Mouse (Mus musculus): ENCODE measurements around the gene Nr1h2. TPM values are rescaled to one million over a fixed set of nuclear protein-coding genes. Genes with fewer than 3 reads are reported as not detected.

Nr1h2 gene
- polyA plus RNA-seq, 1 experiment = 136 TPM

- no peaks in the 10 kb centered on the region for H3K36me3 ChIP-seq (ENCODE audit: control insufficient read depth, insufficient read depth, low read length)
- no peak for TF ChIP-seq CTCF (conservative IDR thresholded peaks at IDR 0.05; ENCODE audit: insufficient read depth, insufficient read length, low read depth, low read length)
- TF ChIP-seq POLR2A (IDR thresholded peaks at IDR 0.05; ENCODE audit: low read depth, low read length) = no peak
- peaks cover 7% of the 10 kb centered on the region; the same call in 1 of the 2 replicates for H3K4me1 ChIP-seq (ENCODE audit: control insufficient read depth, insufficient read depth, low read length)
- no peaks in the 10 kb centered on the region for H3K27me3 ChIP-seq (replicated peaks; ENCODE audit: control insufficient read depth, insufficient read depth, low read length)
- WGBS = under 1% methylated on average over 80 of the region's 80 CpGs
- H3K4me3 ChIP-seq (ENCODE audit: insufficient read depth, low read depth, low read length) = peak within 1 kb of the TSS; percentile 62
- peak; percentile 98 for DNase-seq
- peak within 1 kb of the TSS; percentile 67; the same call in 1 of the 2 replicates for H3K27ac ChIP-seq (ENCODE audit: insufficient read depth, low read depth, low read length)
Observed at GRCm38 (mm10) chr7:44590402-44591347, 36.9 kb upstream of the Nr1h2 start, which contains the start of gene Kcnc3. Gene Kcnc3 (plus strand): TSS chr7:44590664.

- Histone ChIP-seq H3K27ac (ENCODE audit: insufficient read depth, low read depth, low read length) (no peak overlapping the region), H3K4me3 (ENCODE audit: insufficient read depth, low read depth, low read length) (peak overlapping the region; percentile 55), H3K27me3 (replicated peaks; ENCODE audit: control insufficient read depth, insufficient read depth, low read length) (no peaks in the 10 kb centered on the region), H3K36me3 (ENCODE audit: control insufficient read depth, insufficient read depth, low read length) (no peaks in the 10 kb centered on the region), H3K4me1 (ENCODE audit: control insufficient read depth, insufficient read depth, low read length) (peaks cover 7% of the 10 kb centered on the region; the same call in 1 of the 2 replicates)
- peak; percentile 63 for DNase-seq
- WGBS = 9% methylated on average over 13 of the region's 13 CpGs
- TF ChIP-seq POLR2A (IDR thresholded peaks at IDR 0.05; ENCODE audit: low read depth, low read length) (no peak), CTCF (conservative IDR thresholded peaks at IDR 0.05; ENCODE audit: insufficient read depth, insufficient read length, low read depth, low read length) (no peak)
Observed at GRCm38 (mm10) chr7:44589946-44590345, 36.2 kb upstream of the Nr1h2 start.

GRCm38 (mm10) chr7:44589149-44589548 is 35.4 kb upstream of the Nr1h2 start:
- Histone ChIP-seq H3K27me3 (replicated peaks; ENCODE audit: control insufficient read depth, insufficient read depth, low read length) (no peaks in the 10 kb centered on the region), H3K27ac (ENCODE audit: insufficient read depth, low read depth, low read length) (no peak overlapping the region), H3K36me3 (ENCODE audit: control insufficient read depth, insufficient read depth, low read length) (no peaks in the 10 kb centered on the region), H3K4me3 (ENCODE audit: insufficient read depth, low read depth, low read length) (peak overlapping the region; percentile 49), H3K4me1 (ENCODE audit: control insufficient read depth, insufficient read depth, low read length) (peaks cover 7% of the 10 kb centered on the region; the same call in 1 of the 2 replicates)
- WGBS = under 1% methylated on average over 33 of the region's 33 CpGs
- TF ChIP-seq CTCF (conservative IDR thresholded peaks at IDR 0.05; ENCODE audit: insufficient read depth, insufficient read length, low read depth, low read length) (no peak), POLR2A (IDR thresholded peaks at IDR 0.05; ENCODE audit: low read depth, low read length) (no peak)
- peak; percentile 95 for DNase-seq

- H3K4me1 ChIP-seq (ENCODE audit: control insufficient read depth, insufficient read depth, low read length) = peaks cover 7% of the 10 kb centered on the region; the same call in 1 of the 2 replicates
- TF ChIP-seq POLR2A (IDR thresholded peaks at IDR 0.05; ENCODE audit: low read depth, low read length) (no peak), CTCF (conservative IDR thresholded peaks at IDR 0.05; ENCODE audit: insufficient read depth, insufficient read length, low read depth, low read length) (no peak)
- H3K4me3 ChIP-seq (ENCODE audit: insufficient read depth, low read depth, low read length) = no peak overlapping the region
- no peaks in the 10 kb centered on the region for H3K27me3 ChIP-seq (replicated peaks; ENCODE audit: control insufficient read depth, insufficient read depth, low read length)
- DNase-seq = no peak
- H3K36me3 ChIP-seq (ENCODE audit: control insufficient read depth, insufficient read depth, low read length) = no peaks in the 10 kb centered on the region
- WGBS = 20% methylated on average over 12 of the region's 12 CpGs
- H3K27ac ChIP-seq (ENCODE audit: insufficient read depth, low read depth, low read length) = no peak overlapping the region
Observed at GRCm38 (mm10) chr7:44588338-44588737, 34.6 kb upstream of the Nr1h2 start.

- 53% methylated on average over 6 of the region's 6 CpGs for WGBS
- H3K4me1 ChIP-seq (ENCODE audit: control insufficient read depth, insufficient read depth, low read length) = peaks cover 7% of the 10 kb centered on the region; the same call in 1 of the 2 replicates
- TF ChIP-seq POLR2A (IDR thresholded peaks at IDR 0.05; ENCODE audit: low read depth, low read length) = no peak
- no peak for TF ChIP-seq CTCF (conservative IDR thresholded peaks at IDR 0.05; ENCODE audit: insufficient read depth, insufficient read length, low read depth, low read length)
Observed at GRCm38 (mm10) chr7:44587676-44588075, 33.9 kb upstream of the Nr1h2 start.

GRCm38 (mm10) chr7:44586930-44587329 is 33.2 kb upstream of the Nr1h2 start:
- no peak for TF ChIP-seq POLR2A (IDR thresholded peaks at IDR 0.05; ENCODE audit: low read depth, low read length)
- no peak for TF ChIP-seq CTCF (conservative IDR thresholded peaks at IDR 0.05; ENCODE audit: insufficient read depth, insufficient read length, low read depth, low read length)
- Histone ChIP-seq H3K27me3 (replicated peaks; ENCODE audit: control insufficient read depth, insufficient read depth, low read length) (no peaks in the 10 kb centered on the region), H3K4me3 (ENCODE audit: insufficient read depth, low read depth, low read length) (no peak overlapping the region), H3K4me1 (ENCODE audit: control insufficient read depth, insufficient read depth, low read length) (peaks cover 7% of the 10 kb centered on the region; the same call in 1 of the 2 replicates), H3K36me3 (ENCODE audit: control insufficient read depth, insufficient read depth, low read length) (no peaks in the 10 kb centered on the region), H3K27ac (ENCODE audit: insufficient read depth, low read depth, low read length) (no peak overlapping the region)
- no peak for DNase-seq
- WGBS = 5% methylated on average over 18 of the region's 18 CpGs

More at GRCm38 (mm10) chr7:44587676-44588075, 33.9 kb upstream of the Nr1h2 start:
- Histone ChIP-seq H3K4me3 (ENCODE audit: insufficient read depth, low read depth, low read length) (no peak overlapping the region), H3K27ac (ENCODE audit: insufficient read depth, low read depth, low read length) (no peak overlapping the region), H3K27me3 (replicated peaks; ENCODE audit: control insufficient read depth, insufficient read depth, low read length) (no peaks in the 10 kb centered on the region), H3K36me3 (ENCODE audit: control insufficient read depth, insufficient read depth, low read length) (no peaks in the 10 kb centered on the region)
- DNase-seq = no peak

- Histone ChIP-seq H3K4me3 (ENCODE audit: insufficient read depth, low read depth, low read length) (no peak overlapping the region), H3K4me1 (ENCODE audit: control insufficient read depth, insufficient read depth, low read length) (peaks cover 7% of the 10 kb centered on the region; the same call in 1 of the 2 replicates)
- WGBS = 17% methylated on average over 19 of the region's 19 CpGs
Observed at GRCm38 (mm10) chr7:44586518-44586917, 32.8 kb upstream of the Nr1h2 start.

More at GRCm38 (mm10) chr7:44586518-44586917, 32.8 kb upstream of the Nr1h2 start:
- H3K36me3 ChIP-seq (ENCODE audit: control insufficient read depth, insufficient read depth, low read length) = no peaks in the 10 kb centered on the region
- TF ChIP-seq CTCF (conservative IDR thresholded peaks at IDR 0.05; ENCODE audit: insufficient read depth, insufficient read length, low read depth, low read length) (no peak), POLR2A (IDR thresholded peaks at IDR 0.05; ENCODE audit: low read depth, low read length) (no peak)
- no peaks in the 10 kb centered on the region for H3K27me3 ChIP-seq (replicated peaks; ENCODE audit: control insufficient read depth, insufficient read depth, low read length)
- H3K27ac ChIP-seq (ENCODE audit: insufficient read depth, low read depth, low read length) = no peak overlapping the region
- no peak for DNase-seq

Data from kidney, adult 2 months (tissue).